Mouse (Mus musculus): Measurements from ENCODE around the gene Fbxo41.

GRCm38 (mm10) chr6:85475581-85475980, 27.2 kb downstream of the Fbxo41 start:
- TF ChIP-seq CTCF (IDR thresholded peaks at IDR 0.05; ENCODE audit: borderline replicate concordance, control insufficient read depth, extremely low read depth, insufficient read depth, low read length, poor library complexity) (no peak), POLR2A (IDR thresholded peaks at IDR 0.05; ENCODE audit: control insufficient read depth, extremely low read depth, insufficient read depth, low read length, poor library complexity) (no peak)

Measured in thymus, adult 2 months (tissue).